Mouse (Mus musculus): Measurements from ENCODE around the gene Sub1. TPM values are rescaled to one million over a fixed set of nuclear protein-coding genes. Genes with fewer than 3 reads are reported as not detected.

Gene Sub1
- polyA plus RNA-seq, 1 experiment from 2014 or later = 772 TPM

GRCm38 (mm10) chr15:11977071-11977470 lies 19.7 kb downstream of the Sub1 start:
- WGBS = 89% methylated on average over 1 of the region's 1 CpGs
- Histone ChIP-seq H3K36me3 (replicated peaks) (peaks cover 62% of the 10 kb centered on the region), H3K4me3 (no peak overlapping the region), H3K9me3 (no peaks in the 10 kb centered on the region), H3K27me3 (replicated peaks; ENCODE audit: low read depth, poor library complexity, severe bottlenecking) (no peaks in the 10 kb centered on the region), H3K27ac (replicated peaks) (no peak overlapping the region), H3K4me1 (no peaks in the 10 kb centered on the region)
- DNase-seq (ENCODE audit: low spot score) = no peak

- DNase-seq (ENCODE audit: low spot score) = no peak
- Histone ChIP-seq H3K27ac (replicated peaks) (no peak overlapping the region), H3K9me3 (no peaks in the 10 kb centered on the region), H3K36me3 (replicated peaks) (peaks cover 49% of the 10 kb centered on the region), H3K27me3 (replicated peaks; ENCODE audit: low read depth, poor library complexity, severe bottlenecking) (no peaks in the 10 kb centered on the region), H3K4me3 (no peak overlapping the region), H3K4me1 (no peaks in the 10 kb centered on the region)
- WGBS = 94% methylated on average over 9 of the region's 9 CpGs
These were observed 20.9 kb downstream of the Sub1 start for GRCm38 (mm10) chr15:11975836-11976235.

DNA sequence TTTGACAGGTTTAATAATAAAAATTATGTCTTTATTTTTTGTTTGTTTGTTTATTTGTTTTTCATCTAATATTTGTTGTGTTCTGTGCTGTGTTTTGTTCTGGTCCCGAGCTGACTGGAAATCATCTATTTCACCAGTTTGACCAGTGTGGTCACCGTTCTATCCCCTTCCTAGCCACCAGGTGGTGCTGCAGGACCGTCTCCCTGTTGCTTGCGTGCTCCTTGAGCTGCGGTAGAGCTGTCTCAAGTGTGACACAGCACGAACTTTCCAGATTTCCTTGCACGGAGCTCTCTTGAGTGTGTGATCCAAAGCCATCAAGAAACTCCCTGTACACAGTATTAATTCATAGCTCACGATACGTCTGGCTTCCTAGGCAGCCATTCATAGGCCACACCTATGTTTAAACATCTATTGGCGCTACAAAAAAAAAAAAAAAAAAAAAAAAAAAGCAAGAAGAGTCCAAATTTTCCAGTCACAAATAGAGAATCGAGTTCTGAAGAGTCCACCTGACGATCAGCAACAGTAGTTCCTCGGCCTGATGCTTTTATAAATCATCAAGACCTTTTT lies 24.8 kb downstream of the Sub1 start:
- no peak overlapping the region for H3K4me3 ChIP-seq
- H3K27ac ChIP-seq (replicated peaks) = no peak overlapping the region
- H3K36me3 ChIP-seq (replicated peaks) = peaks cover 12% of the 10 kb centered on the region
- WGBS = 31% methylated on average over 13 of the region's 13 CpGs
- peak; percentile 83 for DNase-seq (ENCODE audit: low spot score)
- H3K27me3 ChIP-seq (replicated peaks; ENCODE audit: low read depth, poor library complexity, severe bottlenecking) = no peaks in the 10 kb centered on the region
- no peaks in the 10 kb centered on the region for H3K9me3 ChIP-seq
- H3K4me1 ChIP-seq = no peaks in the 10 kb centered on the region

GRCm38 (mm10) chr15:11970621-11971020 lies 26.2 kb downstream of the Sub1 start:
- no peaks in the 10 kb centered on the region for H3K9me3 ChIP-seq
- H3K4me3 ChIP-seq = no peak overlapping the region
- no peak for DNase-seq (ENCODE audit: low spot score)
- 78% methylated on average over 10 of the region's 10 CpGs for WGBS
- H3K27me3 ChIP-seq (replicated peaks; ENCODE audit: low read depth, poor library complexity, severe bottlenecking) = no peaks in the 10 kb centered on the region
- H3K36me3 ChIP-seq (replicated peaks) = peaks cover 5% of the 10 kb centered on the region
- no peaks in the 10 kb centered on the region for H3K4me1 ChIP-seq
- no peak overlapping the region for H3K27ac ChIP-seq (replicated peaks)

DNA sequence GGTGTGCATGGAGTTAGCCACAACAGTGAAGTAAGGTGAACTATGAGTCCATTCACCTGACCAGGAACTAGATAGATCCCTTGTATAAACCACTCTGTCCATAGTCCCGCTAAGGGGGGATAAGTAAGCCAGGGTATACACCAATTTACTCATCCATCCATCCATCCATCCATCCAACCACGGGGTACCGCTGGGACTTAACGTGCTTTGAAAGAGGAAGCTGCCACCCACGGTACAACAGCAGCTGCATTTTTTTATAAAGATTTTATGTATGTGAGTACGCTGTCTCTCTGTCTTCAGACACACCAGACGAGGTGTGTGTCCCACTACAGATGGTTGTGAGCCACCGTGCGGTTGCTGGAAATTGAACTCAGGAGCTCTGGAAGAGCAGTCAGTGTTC lies 27.9 kb downstream of the Sub1 start:
- no peaks in the 10 kb centered on the region for H3K36me3 ChIP-seq (replicated peaks)
- DNase-seq (ENCODE audit: low spot score) = no peak
- H3K27ac ChIP-seq (replicated peaks) = no peak overlapping the region
- no peaks in the 10 kb centered on the region for H3K27me3 ChIP-seq (replicated peaks; ENCODE audit: low read depth, poor library complexity, severe bottlenecking)
- 92% methylated on average over 9 of the region's 9 CpGs for WGBS
- no peak overlapping the region for H3K4me3 ChIP-seq
- H3K4me1 ChIP-seq = no peaks in the 10 kb centered on the region
- no peaks in the 10 kb centered on the region for H3K9me3 ChIP-seq

DNA sequence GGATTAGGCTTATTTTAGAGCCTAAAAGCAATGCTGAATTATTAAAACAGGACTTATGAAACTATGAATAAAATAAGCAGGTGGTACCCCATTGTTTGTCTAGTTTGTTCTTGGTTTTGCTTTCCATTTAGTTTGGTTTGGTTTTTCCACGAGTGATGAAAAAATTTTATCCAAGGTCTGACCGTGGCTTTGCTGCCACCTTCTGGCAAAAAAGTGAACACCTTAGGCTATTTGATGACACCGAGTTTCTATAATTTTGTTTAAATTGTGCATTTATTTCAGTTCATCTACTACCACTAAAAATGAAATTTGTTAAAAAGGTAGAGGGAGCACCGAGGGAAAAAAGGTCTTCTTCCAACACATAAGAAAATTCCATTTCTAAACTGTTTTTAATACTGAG lies 30.4 kb downstream of the Sub1 start:
- WGBS = 13% methylated on average over 4 of the region's 4 CpGs
- H3K27me3 ChIP-seq (replicated peaks; ENCODE audit: low read depth, poor library complexity, severe bottlenecking) = no peaks in the 10 kb centered on the region
- no peak overlapping the region for H3K4me3 ChIP-seq
- H3K27ac ChIP-seq (replicated peaks) = no peak overlapping the region
- DNase-seq (ENCODE audit: low spot score) = peak; percentile 37
- no peaks in the 10 kb centered on the region for H3K4me1 ChIP-seq
- H3K9me3 ChIP-seq = no peaks in the 10 kb centered on the region
- H3K36me3 ChIP-seq (replicated peaks) = no peaks in the 10 kb centered on the region

- DNase-seq (ENCODE audit: low spot score) = no peak
- no peaks in the 10 kb centered on the region for H3K4me1 ChIP-seq
- 88% methylated on average over 5 of the region's 5 CpGs for WGBS
- H3K27ac ChIP-seq (replicated peaks) = no peak overlapping the region
- no peaks in the 10 kb centered on the region for H3K9me3 ChIP-seq
- no peak overlapping the region for H3K4me3 ChIP-seq
- no peaks in the 10 kb centered on the region for H3K36me3 ChIP-seq (replicated peaks)
- no peaks in the 10 kb centered on the region for H3K27me3 ChIP-seq (replicated peaks; ENCODE audit: low read depth, poor library complexity, severe bottlenecking)
These were observed 31.5 kb downstream of the Sub1 start for GRCm38 (mm10) chr15:11965201-11965845.

DNA sequence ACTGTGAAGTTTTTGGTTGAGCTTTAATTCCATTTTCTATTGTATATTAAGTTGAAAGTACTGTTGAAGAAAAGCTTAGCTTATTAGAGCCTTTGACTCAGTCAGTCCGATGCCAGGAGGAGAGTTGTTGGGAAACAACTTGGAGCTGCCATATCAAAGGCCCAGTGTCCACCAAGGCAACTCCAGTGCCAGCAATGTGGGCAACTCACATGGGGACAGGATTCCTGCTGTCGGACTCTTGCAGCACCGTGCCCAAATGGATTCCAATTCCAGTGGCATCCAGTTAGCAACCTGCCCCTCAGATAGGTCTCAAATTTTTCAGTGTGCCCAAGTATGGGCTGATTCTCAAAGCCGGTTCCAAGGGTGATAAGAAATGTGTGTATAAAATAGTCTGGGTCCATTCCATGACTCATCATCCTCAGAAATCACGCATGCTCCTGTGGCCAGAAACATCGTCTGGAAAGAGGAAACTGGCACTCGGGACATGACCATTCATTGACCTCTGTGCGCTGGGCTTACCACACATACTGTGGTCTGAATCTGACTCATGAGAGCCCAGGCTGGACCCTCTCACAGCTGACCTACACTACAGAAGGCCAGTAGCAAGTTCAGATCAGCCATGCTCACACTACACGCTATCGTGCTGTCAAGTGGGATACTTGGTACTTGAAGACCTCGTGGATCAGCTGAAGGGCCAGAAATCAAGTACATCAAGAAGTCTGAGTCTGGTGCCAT lies 32.8 kb downstream of the Sub1 start:
- WGBS = 88% methylated on average over 11 of the region's 11 CpGs

GRCm38 (mm10) chr15:11959716-11960115 lies 37.1 kb downstream of the Sub1 start:
- no peak for DNase-seq (ENCODE audit: low spot score)
- H3K9me3 ChIP-seq = no peaks in the 10 kb centered on the region
- no peaks in the 10 kb centered on the region for H3K4me1 ChIP-seq
- no peaks in the 10 kb centered on the region for H3K36me3 ChIP-seq (replicated peaks)
- H3K4me3 ChIP-seq = no peak overlapping the region
- WGBS = 91% methylated on average over 3 of the region's 3 CpGs
- H3K27ac ChIP-seq (replicated peaks) = no peak overlapping the region
- no peaks in the 10 kb centered on the region for H3K27me3 ChIP-seq (replicated peaks; ENCODE audit: low read depth, poor library complexity, severe bottlenecking)

More for the DNA sequence above, 32.8 kb downstream of the Sub1 start:
- Histone ChIP-seq H3K36me3 (replicated peaks) (no peaks in the 10 kb centered on the region), H3K27me3 (replicated peaks; ENCODE audit: low read depth, poor library complexity, severe bottlenecking) (no peaks in the 10 kb centered on the region), H3K27ac (replicated peaks) (no peak overlapping the region), H3K4me1 (no peaks in the 10 kb centered on the region), H3K4me3 (no peak overlapping the region), H3K9me3 (no peaks in the 10 kb centered on the region)
- no peak for DNase-seq (ENCODE audit: low spot score)

DNA sequence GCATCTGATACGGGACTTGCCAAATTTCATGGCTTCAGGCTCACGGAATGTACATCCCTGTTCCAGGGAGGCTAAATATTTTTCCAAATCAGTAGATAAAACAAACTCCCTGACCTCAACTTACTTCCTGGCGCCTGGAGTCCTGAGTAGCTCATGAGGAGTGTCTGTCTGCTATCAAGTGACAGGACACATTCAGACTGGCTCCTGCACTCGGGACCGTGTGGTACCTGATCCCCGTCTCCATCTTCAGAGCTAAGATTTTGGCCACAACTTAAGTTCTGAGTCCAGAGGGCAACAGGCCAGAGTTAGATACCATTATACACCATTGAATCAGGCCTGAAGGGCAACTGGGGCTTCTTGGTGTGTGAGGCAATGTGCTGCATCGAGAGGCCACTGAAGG lies 40.7 kb downstream of the Sub1 start:
- Histone ChIP-seq H3K27me3 (replicated peaks; ENCODE audit: low read depth, poor library complexity, severe bottlenecking) (no peaks in the 10 kb centered on the region), H3K4me3 (no peak overlapping the region), H3K9me3 (no peaks in the 10 kb centered on the region), H3K4me1 (no peaks in the 10 kb centered on the region), H3K27ac (replicated peaks) (no peak overlapping the region), H3K36me3 (replicated peaks) (no peaks in the 10 kb centered on the region)
- 81% methylated on average over 7 of the region's 7 CpGs for WGBS
- DNase-seq (ENCODE audit: low spot score) = no peak

GRCm38 (mm10) chr15:11954190-11954589 lies 42.6 kb downstream of the Sub1 start:
- Histone ChIP-seq H3K27me3 (replicated peaks; ENCODE audit: low read depth, poor library complexity, severe bottlenecking) (no peaks in the 10 kb centered on the region), H3K9me3 (no peaks in the 10 kb centered on the region), H3K4me3 (no peak overlapping the region), H3K27ac (replicated peaks) (no peak overlapping the region), H3K4me1 (no peaks in the 10 kb centered on the region), H3K36me3 (replicated peaks) (no peaks in the 10 kb centered on the region)
- no peak for DNase-seq (ENCODE audit: low spot score)
- 70% methylated on average over 4 of the region's 4 CpGs for WGBS

DNA sequence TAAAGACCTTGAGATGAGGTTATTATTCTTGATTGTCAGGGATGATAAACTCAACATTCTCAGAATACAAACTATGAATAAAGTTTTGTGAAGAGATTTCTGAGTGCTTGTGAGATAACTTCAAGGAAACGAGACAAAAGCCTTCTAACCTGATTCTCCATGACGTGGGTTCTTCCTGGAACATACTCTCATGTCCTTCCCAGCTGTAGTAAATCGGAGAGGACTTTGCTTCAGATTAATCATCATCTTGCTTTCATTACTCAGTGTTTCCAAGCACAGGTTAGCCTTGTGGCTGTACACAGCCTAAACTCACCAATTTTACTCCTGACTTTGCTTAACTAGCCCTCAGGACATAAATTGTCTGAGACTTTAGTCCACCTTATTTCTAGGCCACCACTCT lies 44.6 kb downstream of the Sub1 start:
- 86% methylated on average over 3 of the region's 3 CpGs for WGBS

DNA sequence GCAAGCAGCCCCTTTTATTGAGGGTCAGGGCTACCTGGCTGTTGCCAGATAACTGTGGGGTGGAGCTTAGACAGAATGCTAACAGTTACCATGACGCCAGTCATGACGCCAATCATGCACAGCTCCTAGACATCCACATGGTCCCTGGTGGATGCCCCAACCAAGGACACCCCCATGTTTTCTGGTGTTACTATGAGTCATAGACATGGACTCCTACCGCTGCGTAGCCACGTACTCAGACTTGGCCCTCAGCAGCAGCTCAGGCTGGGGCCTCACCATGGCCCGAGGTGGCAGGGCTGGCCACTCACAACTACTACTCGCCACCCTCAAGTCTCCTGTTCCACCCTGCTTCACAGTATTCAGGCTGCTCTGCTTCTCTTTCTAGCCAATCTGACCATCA lies 45.6 kb downstream of the Sub1 start:
- Histone ChIP-seq H3K4me1 (no peaks in the 10 kb centered on the region), H3K4me3 (no peak overlapping the region), H3K36me3 (replicated peaks) (no peaks in the 10 kb centered on the region), H3K27ac (replicated peaks) (no peak overlapping the region), H3K9me3 (no peaks in the 10 kb centered on the region), H3K27me3 (replicated peaks; ENCODE audit: low read depth, poor library complexity, severe bottlenecking) (no peaks in the 10 kb centered on the region)
- no peak for DNase-seq (ENCODE audit: low spot score)
- 96% methylated on average over 7 of the region's 7 CpGs for WGBS

More for the DNA sequence above, 44.6 kb downstream of the Sub1 start:
- no peaks in the 10 kb centered on the region for H3K36me3 ChIP-seq (replicated peaks)
- no peaks in the 10 kb centered on the region for H3K9me3 ChIP-seq
- no peak overlapping the region for H3K4me3 ChIP-seq
- no peak for DNase-seq (ENCODE audit: low spot score)
- H3K27ac ChIP-seq (replicated peaks) = no peak overlapping the region
- H3K4me1 ChIP-seq = no peaks in the 10 kb centered on the region
- no peaks in the 10 kb centered on the region for H3K27me3 ChIP-seq (replicated peaks; ENCODE audit: low read depth, poor library complexity, severe bottlenecking)

Measured in embryonic facial prominence, embryonic 10.5 days (tissue).